In genomic region chr17:31479108-31479844, GRCm38 (mm10) we compare ENCODE assay signal across 20 mouse cellular contexts. TPM values are rescaled to one million over a fixed set of nuclear protein-coding genes. Genes with fewer than 3 reads are reported as not detected.
DNase-seq lines count a peak whose midpoint lies in the region; ATAC-seq and TF ChIP-seq lines count a peak whose summit lies in the region.
"Had no signal": no experiment of that assay in that cellular context is flagged by ENCODE, and none has a peak within 500 bp of the region (broad histone marks: within the 10 kb centered on the region; RNA-seq: fewer than 3 reads in every experiment).

No protein-coding gene starts in this region.

- no peak for TF ChIP-seq CTCF in forebrain, postnatal 0 days (IDR thresholded peaks at IDR 0.05; ENCODE audit: low read depth)
- no peak for TF ChIP-seq CTCF in liver, adult 2 months (IDR thresholded peaks at IDR 0.05; ENCODE audit: low read depth, low read length)
- TF ChIP-seq CTCF in small intestine, adult 2 months (IDR thresholded peaks at IDR 0.05; ENCODE audit: extremely low read depth, insufficient read length, insufficient replicate concordance, low read depth, low read length), result no peak

- intact Hi-C loops in gastrocnemius, postnatal 36 days (cut with DNase I), result no loop called here

- H3K4me1 ChIP-seq in forebrain, embryonic 10.5 days, result peaks cover 17% of the 10 kb centered on the region
- H3K4me1 ChIP-seq in forebrain, postnatal 0 days (ENCODE audit: insufficient read depth), result no peaks in the 10 kb centered on the region
- peaks cover 22% of the 10 kb centered on the region for H3K4me1 ChIP-seq in liver, adult 2 months (ENCODE audit: control insufficient read depth, insufficient read depth, low read length)
- peaks cover 11% of the 10 kb centered on the region for H3K4me1 ChIP-seq in small intestine, adult 2 months (ENCODE audit: control insufficient read depth, insufficient read depth, insufficient read length, low read length)
- H3K4me1 ChIP-seq: forebrain, embryonic 13.5 days; heart, embryonic 15.5 days; megakaryocyte, embryonic 14.5 days had no signal

- 0 out of 2 replicates have a peak overlapping the region, but pooled peaks have one; percentile 22 for H3K27ac ChIP-seq in forebrain, embryonic 10.5 days
- H3K27ac ChIP-seq in forebrain, postnatal 0 days (ENCODE audit: low read depth, low read length), result no peak overlapping the region
- H3K27ac ChIP-seq in liver, adult 2 months (replicated peaks; ENCODE audit: insufficient read depth, low read depth, low read length), result peak overlapping the region; percentile 76
- no peak overlapping the region for H3K27ac ChIP-seq in small intestine, adult 2 months (ENCODE audit: insufficient read depth, low read depth, low read length)
- H3K27ac ChIP-seq: forebrain, embryonic 13.5 days; heart, embryonic 15.5 days; liver, embryonic 14.5 days; neural tube, embryonic 12.5 days had no signal

- no peak overlapping the region for H3K9ac ChIP-seq in forebrain, postnatal 0 days
- peak overlapping the region; percentile 6; the same call in 1 of the 2 replicates for H3K9ac ChIP-seq in liver, adult 2 months (ENCODE audit: low read depth, low read length)
- H3K9ac ChIP-seq: forebrain, embryonic 13.5 days; heart, embryonic 15.5 days; liver, embryonic 14.5 days; neural tube, embryonic 12.5 days had no signal

- H3K4me3 ChIP-seq in forebrain, embryonic 10.5 days, result no peak overlapping the region
- H3K4me3 ChIP-seq in forebrain, postnatal 0 days (ENCODE audit: low read depth, low read length), result no peak overlapping the region
- H3K4me3 ChIP-seq in liver, adult 2 months (ENCODE audit: insufficient read depth, low read depth, low read length), result no peak overlapping the region
- no peak overlapping the region for H3K4me3 ChIP-seq in small intestine, adult 2 months (ENCODE audit: low read depth, low read length)
- H3K4me3 ChIP-seq: forebrain, embryonic 13.5 days; heart, embryonic 15.5 days; megakaryocyte, embryonic 14.5 days; neural tube, embryonic 12.5 days had no signal

- peaks cover 5% of the 10 kb centered on the region for H3K36me3 ChIP-seq in forebrain, embryonic 10.5 days (replicated peaks)
- H3K36me3 ChIP-seq in forebrain, postnatal 0 days (ENCODE audit: insufficient read depth), result peaks cover 19% of the 10 kb centered on the region
- no peaks in the 10 kb centered on the region for H3K36me3 ChIP-seq in liver, adult 2 months (ENCODE audit: control insufficient read depth, insufficient read depth, low read length)
- H3K36me3 ChIP-seq in small intestine, adult 2 months (ENCODE audit: control insufficient read depth, insufficient read depth, low read length), result peaks cover 23% of the 10 kb centered on the region
- H3K36me3 ChIP-seq: heart, embryonic 15.5 days had no signal

- 70% methylated on average over 11 of the region's 11 CpGs for WGBS in forebrain, embryonic 10.5 days
- 63% methylated on average over 11 of the region's 11 CpGs for WGBS in forebrain, postnatal 0 days
- 27% methylated on average over 11 of the region's 11 CpGs for WGBS in liver, adult 2 months
- WGBS in small intestine, adult 2 months, result 21% methylated on average over 11 of the region's 11 CpGs

- H3K4me2 ChIP-seq in forebrain, postnatal 0 days (ENCODE audit: low read depth), result no peak overlapping the region
- H3K4me2 ChIP-seq: forebrain, embryonic 13.5 days; heart, embryonic 15.5 days; neural tube, embryonic 12.5 days had no signal

- DNase-seq in forebrain, embryonic 10.5 days (ENCODE audit: extremely low spot score, low spot score), result no peak
- no peak for DNase-seq in forebrain, postnatal 0 days
- peak; percentile 77 for DNase-seq in liver, adult 2 months (ENCODE audit: extremely low read depth, low read depth, low spot score)
- no peak for DNase-seq in liver
- peak; percentile 65 for DNase-seq in ZHBTc4 (ENCODE audit: low read depth, low spot score)
- no peak for DNase-seq in gastrocnemius, postnatal 36 days
- DNase-seq: adrenal gland, postnatal 36 days; cerebellum, adult 8-10 months; heart, adult 18-20 months; kidney, adult 18-20 months; lung, postnatal 10 days; thymus, postnatal 4 days had no signal

- no peaks in the 10 kb centered on the region for H3K79me2 ChIP-seq in liver, adult 2 months (ENCODE audit: control insufficient read depth, insufficient read depth, low read length)

- ATAC-seq in forebrain, postnatal 0 days, result no peak
- no peak; the same call in 1 of the 2 replicates for ATAC-seq in monocyte, adult 5-6 weeks (replicated peaks; ENCODE audit: insufficient number of reproducible peaks, low FRiP score, low TSS enrichment, poor library complexity, severe bottlenecking)
- ATAC-seq: forebrain, embryonic 13.5 days; Patski had no signal

- no peaks in the 10 kb centered on the region for H3K9me3 ChIP-seq in forebrain, embryonic 10.5 days
- H3K9me3 ChIP-seq in forebrain, postnatal 0 days (ENCODE audit: low read length), result no peaks in the 10 kb centered on the region
- H3K9me3 ChIP-seq: forebrain, embryonic 13.5 days; heart, embryonic 15.5 days; megakaryocyte, embryonic 14.5 days; neural tube, embryonic 12.5 days had no signal

- TF ChIP-seq POLR2A in liver, adult 2 months (IDR thresholded peaks at IDR 0.05; ENCODE audit: extremely low read depth, insufficient read depth, low read length), result no peak
- TF ChIP-seq POLR2A in small intestine, adult 2 months (IDR thresholded peaks at IDR 0.05; ENCODE audit: low read depth, low read length), result peak; percentile 21; the same call in 1 of the 2 replicates

- no peaks in the 10 kb centered on the region for H3K27me3 ChIP-seq in forebrain, embryonic 10.5 days (ENCODE audit: poor library complexity, severe bottlenecking)
- H3K27me3 ChIP-seq in forebrain, postnatal 0 days (ENCODE audit: insufficient read depth, low read length), result no peaks in the 10 kb centered on the region
- H3K27me3 ChIP-seq in liver, adult 2 months (ENCODE audit: control insufficient read depth, insufficient read depth, low read length), result no peaks in the 10 kb centered on the region
- no peaks in the 10 kb centered on the region for H3K27me3 ChIP-seq in small intestine, adult 2 months (ENCODE audit: control insufficient read depth, insufficient read depth, low read length)
- H3K27me3 ChIP-seq: forebrain, embryonic 13.5 days; heart, embryonic 15.5 days; neural tube, embryonic 12.5 days had no signal

RNA-seq across cellular contexts. Expression of gene Wdr4, which starts 40.5 kb away (rescaled TPM):
- 78.5 and 81.3 TPM in 2 replicates for polyA plus RNA-seq in forebrain, embryonic 10.5 days (2016; fragmentation: Nextera tagmentation; extraction: Ambion mirVana)
- total RNA-seq in forebrain, postnatal 0 days (2014; rRNA removed), result 54.4 and 55.7 TPM in 2 replicates
- polyA plus RNA-seq in forebrain, postnatal 0 days (2015; fragmentation: Nextera tagmentation; extraction: Ambion mirVana), result 28.7 and 31.7 TPM in 2 replicates
- total RNA-seq in liver, adult 2 months (2014; rRNA removed), result 12.9 and 13.6 TPM in 2 replicates
- polyA plus RNA-seq in liver, adult 2 months (2012; rRNA removed), result 19.0 and 27.8 TPM in 2 replicates
- polyA plus RNA-seq in small intestine, adult 2 months (2012; rRNA removed), result 13.5 and 25.4 TPM in 2 replicates
- 4.3 to 6.1 TPM (median 5.3 TPM) in 3 replicates for total RNA-seq in monocyte, adult 5-6 weeks (2017)
- total RNA-seq in gastrocnemius, postnatal 36 days (2021), result 1 to 10 TPM; 5.0 to 5.3 TPM

RNA-seq across cellular contexts. Expression of gene Ndufv3, which starts 40.6 kb away (rescaled TPM):
- polyA plus RNA-seq in forebrain, embryonic 10.5 days (2016; fragmentation: Nextera tagmentation; extraction: Ambion mirVana), result 214 and 224 TPM in 2 replicates
- total RNA-seq in forebrain, postnatal 0 days (2014; rRNA removed), result 337 and 459 TPM in 2 replicates
- 500 and 583 TPM in 2 replicates for polyA plus RNA-seq in forebrain, postnatal 0 days (2015; fragmentation: Nextera tagmentation; extraction: Ambion mirVana)
- 243 and 269 TPM in 2 replicates for total RNA-seq in liver, adult 2 months (2014; rRNA removed)
- polyA plus RNA-seq in liver, adult 2 months (2012; rRNA removed), result 152 and 181 TPM in 2 replicates
- 156 and 168 TPM in 2 replicates for polyA plus RNA-seq in small intestine, adult 2 months (2012; rRNA removed)
- total RNA-seq in monocyte, adult 5-6 weeks (2017), result 166 to 246 TPM (median 210 TPM) in 3 replicates
- total RNA-seq in gastrocnemius, postnatal 36 days (2021), result 100 to 1,000 TPM; 439 to 467 TPM

Comparison
In these comparisons a context has a peak if more than half of its experiments do, and no peak if none do; other contexts are left out.
1. DNase-seq: peak in liver, adult 2 months (single experiment) and ZHBTc4 (single experiment); none in forebrain, embryonic 10.5 days (single experiment), forebrain, postnatal 0 days (single experiment), liver (single experiment) and gastrocnemius, postnatal 36 days (0 of 2).
2. H3K27ac ChIP-seq: peak in forebrain, embryonic 10.5 days (single experiment) and liver, adult 2 months (single experiment); none in forebrain, postnatal 0 days (single experiment) and small intestine, adult 2 months (single experiment).